Mouse (Mus musculus) megakaryocyte, embryonic 14.5 days (primary cell): Measurements from ENCODE around the gene Ccnd3.

Experiments used
- FLI1 ChIP-seq: IDR thresholded peaks from 2 replicates; pipeline ENCODE4 v1.6.1; 2012; ENCODE audit warnings: low read length, inconsistent platforms, mixed read lengths
- GATA1 ChIP-seq: IDR thresholded peaks from 3 replicates; pipeline ENCODE4 v1.6.1; 2012; ENCODE audit warnings: mixed read lengths, low read length, inconsistent platforms, borderline replicate concordance

GRCm38 (mm10) chr17:47626031-47626430 is 121.2 kb downstream of the Ccnd3 start:
- TF ChIP-seq GATA1: no peak
- TF ChIP-seq FLI1: no peak
